Mouse (Mus musculus): ENCODE results near the gene Leo1. TPM values are rescaled to one million over a fixed set of nuclear protein-coding genes. Genes with fewer than 3 reads are reported as not detected.

Leo1 gene
- polyA plus RNA-seq, 1 experiment from 2014 or later = 31.4 TPM

DNA sequence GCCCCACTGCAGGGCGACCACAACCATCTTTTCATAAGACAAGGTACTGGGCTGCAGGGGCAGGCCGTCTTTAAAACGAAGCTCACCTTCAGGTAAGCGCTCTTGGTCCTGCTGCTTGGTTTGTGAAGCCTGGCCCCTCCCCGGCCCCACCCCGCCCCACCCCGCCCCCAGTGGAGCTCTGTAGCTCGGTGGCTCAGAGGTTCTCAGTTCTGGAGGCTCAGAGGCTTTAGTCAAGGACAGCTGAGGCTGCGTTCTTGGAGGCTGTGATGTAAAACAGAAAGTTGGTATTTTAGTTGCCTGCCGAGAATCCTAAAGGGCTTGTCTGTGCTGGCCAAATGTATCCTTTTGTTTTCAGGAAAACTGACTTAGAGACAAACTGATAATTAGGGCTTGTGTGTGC is 14.4 kb downstream of the Leo1 start:
- WGBS = 76% methylated on average over 10 of the region's 10 CpGs

DNA sequence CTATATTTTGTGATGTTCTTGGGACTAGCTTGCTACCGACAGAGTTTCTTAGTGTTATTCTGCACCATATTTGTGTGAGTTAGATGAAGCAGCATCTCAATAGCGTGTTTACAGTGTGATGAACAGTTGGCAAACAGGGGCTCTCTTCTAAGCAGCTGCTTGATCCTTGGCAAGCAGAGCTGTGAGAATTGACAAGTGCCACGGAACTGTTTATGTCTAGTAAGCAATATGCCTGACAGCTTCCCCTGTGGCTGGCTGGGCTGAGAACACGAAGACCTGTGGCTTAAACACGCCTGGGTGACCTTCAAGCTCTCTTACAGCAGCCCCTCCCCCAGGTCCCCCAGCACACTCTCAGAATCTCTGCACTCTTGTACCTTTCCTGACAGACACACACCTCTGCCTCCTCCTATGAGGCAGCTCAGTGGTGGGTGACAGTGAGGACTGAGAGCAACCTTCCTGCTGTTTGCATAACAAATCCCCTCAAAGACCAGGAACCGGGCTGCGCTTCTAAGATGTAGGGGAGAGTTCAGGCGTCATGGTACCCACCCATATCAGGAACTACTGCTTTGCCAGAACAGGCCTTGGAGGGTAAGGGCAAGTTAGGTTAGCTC is 21.8 kb downstream of the Leo1 start:
- Histone ChIP-seq H3K4me1 (replicated peaks; ENCODE audit: insufficient read depth, low read length) (no peaks in the 10 kb centered on the region), H3K4me3 (replicated peaks; ENCODE audit: low read depth, low read length) (no peak overlapping the region), H3K9me3 (replicated peaks; ENCODE audit: low read length) (no peaks in the 10 kb centered on the region), H3K9ac (ENCODE audit: low read depth, low read length) (no peak overlapping the region), H3K27me3 (ENCODE audit: insufficient read depth, low read length) (no peaks in the 10 kb centered on the region), H3K36me3 (ENCODE audit: insufficient read depth, low read length) (peaks cover 58% of the 10 kb centered on the region), H3K4me2 (ENCODE audit: low read length) (no peak overlapping the region), H3K27ac (no peak overlapping the region)
- no peak for ATAC-seq (replicated peaks; ENCODE audit: low FRiP score, low read depth)
- TF ChIP-seq CTCF (IDR thresholded peaks at IDR 0.05; ENCODE audit: low read depth) = no peak
- WGBS = 70% methylated on average over 8 of the region's 8 CpGs
- DNase-seq (ENCODE audit: low spot score) = no peak

More for the DNA sequence above, 14.4 kb downstream of the Leo1 start:
- H3K9me3 ChIP-seq (replicated peaks; ENCODE audit: low read length) = no peaks in the 10 kb centered on the region
- no peaks in the 10 kb centered on the region for H3K27me3 ChIP-seq (ENCODE audit: insufficient read depth, low read length)
- H3K9ac ChIP-seq (ENCODE audit: low read depth, low read length) = no peak overlapping the region
- DNase-seq (ENCODE audit: low spot score) (no peak), ATAC-seq (replicated peaks; ENCODE audit: low FRiP score, low read depth) (no peak)
- no peak overlapping the region for H3K4me2 ChIP-seq (ENCODE audit: low read length)
- no peak for TF ChIP-seq CTCF (IDR thresholded peaks at IDR 0.05; ENCODE audit: low read depth)
- no peaks in the 10 kb centered on the region for H3K4me1 ChIP-seq (replicated peaks; ENCODE audit: insufficient read depth, low read length)
- H3K4me3 ChIP-seq (replicated peaks; ENCODE audit: low read depth, low read length) = no peak overlapping the region
- H3K36me3 ChIP-seq (ENCODE audit: insufficient read depth, low read length) = peaks cover 59% of the 10 kb centered on the region
- H3K27ac ChIP-seq = no peak overlapping the region

DNA sequence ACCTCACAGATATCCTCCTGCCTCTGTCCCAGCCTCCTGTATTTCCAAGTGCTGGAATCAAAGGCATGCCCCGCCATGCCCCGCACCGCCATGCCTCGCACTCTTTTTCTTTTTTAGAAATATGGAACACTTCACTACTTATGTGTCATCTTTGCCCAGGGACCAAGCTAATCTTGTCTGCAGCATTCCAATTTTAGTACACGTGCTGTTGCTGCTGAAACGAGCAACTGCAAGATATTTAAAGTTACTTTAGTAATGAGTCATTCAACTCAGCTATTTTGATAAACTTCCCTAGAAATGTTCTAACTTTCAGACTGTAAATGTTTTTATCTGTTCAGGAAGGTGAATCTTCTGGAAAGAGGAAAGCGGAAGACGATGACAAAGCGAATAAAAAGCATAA is 24.5 kb downstream of the Leo1 start:
- TF ChIP-seq CTCF (IDR thresholded peaks at IDR 0.05; ENCODE audit: low read depth) = no peak
- Histone ChIP-seq H3K36me3 (ENCODE audit: insufficient read depth, low read length) (peaks cover 48% of the 10 kb centered on the region), H3K4me2 (ENCODE audit: low read length) (no peak overlapping the region), H3K27me3 (ENCODE audit: insufficient read depth, low read length) (no peaks in the 10 kb centered on the region), H3K4me3 (replicated peaks; ENCODE audit: low read depth, low read length) (no peak overlapping the region), H3K27ac (no peak overlapping the region), H3K9ac (ENCODE audit: low read depth, low read length) (no peak overlapping the region), H3K4me1 (replicated peaks; ENCODE audit: insufficient read depth, low read length) (no peaks in the 10 kb centered on the region), H3K9me3 (replicated peaks; ENCODE audit: low read length) (no peaks in the 10 kb centered on the region)
- no peak for ATAC-seq (replicated peaks; ENCODE audit: low FRiP score, low read depth)
- DNase-seq (ENCODE audit: low spot score) = no peak
- WGBS = 94% methylated on average over 9 of the region's 9 CpGs

DNA sequence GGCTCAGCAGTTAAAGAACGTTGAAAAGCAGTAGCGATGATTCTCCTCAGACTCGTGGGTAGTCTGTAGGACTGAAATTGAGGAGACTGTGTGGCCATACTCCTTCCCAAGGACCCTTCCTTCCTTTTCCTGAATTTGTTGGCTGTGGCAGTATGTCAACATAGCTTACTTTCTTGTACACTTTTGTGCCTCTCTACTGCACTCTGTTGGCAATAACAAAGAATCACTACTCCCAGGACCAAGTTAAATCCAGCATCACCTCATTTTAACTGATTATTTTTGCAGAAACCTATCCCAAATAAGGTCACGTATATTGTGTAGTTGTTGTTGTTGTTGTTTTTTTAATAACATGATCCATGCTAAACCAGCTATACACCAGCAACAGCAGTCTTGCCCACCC is 25.3 kb downstream of the Leo1 start:
- Histone ChIP-seq H3K4me1 (replicated peaks; ENCODE audit: insufficient read depth, low read length) (no peaks in the 10 kb centered on the region), H3K27me3 (ENCODE audit: insufficient read depth, low read length) (no peaks in the 10 kb centered on the region), H3K9ac (ENCODE audit: low read depth, low read length) (no peak overlapping the region), H3K27ac (no peak overlapping the region), H3K36me3 (ENCODE audit: insufficient read depth, low read length) (peaks cover 47% of the 10 kb centered on the region), H3K4me3 (replicated peaks; ENCODE audit: low read depth, low read length) (no peak overlapping the region), H3K4me2 (ENCODE audit: low read length) (no peak overlapping the region), H3K9me3 (replicated peaks; ENCODE audit: low read length) (no peaks in the 10 kb centered on the region)
- WGBS = 95% methylated on average over 4 of the region's 4 CpGs
- peak; percentile 50 for TF ChIP-seq CTCF (IDR thresholded peaks at IDR 0.05; ENCODE audit: low read depth)
- peak; percentile 27 for DNase-seq (ENCODE audit: low spot score)
- no peak for ATAC-seq (replicated peaks; ENCODE audit: low FRiP score, low read depth)

DNA sequence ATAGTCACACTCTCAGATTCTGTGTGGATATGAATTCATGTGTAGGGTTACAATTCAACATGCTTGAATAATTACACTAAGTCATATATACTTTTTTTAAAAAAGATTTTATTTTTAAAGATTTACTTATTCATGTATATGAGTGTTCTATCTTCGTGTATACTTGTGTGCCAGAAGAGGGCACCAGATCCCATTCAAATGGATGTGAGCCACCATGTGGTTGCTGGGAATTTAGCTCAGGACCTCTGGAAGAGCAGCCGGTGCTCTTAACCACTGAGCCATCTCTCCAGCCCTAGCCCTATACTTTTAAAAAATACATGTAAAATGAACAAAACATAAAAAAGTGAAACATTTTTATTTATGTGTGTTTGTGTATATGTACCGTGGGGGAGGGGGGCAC is 26.3 kb downstream of the Leo1 start:
- TF ChIP-seq CTCF (IDR thresholded peaks at IDR 0.05; ENCODE audit: low read depth) = no peak; the same call in 1 of the 2 replicates
- no peaks in the 10 kb centered on the region for H3K4me1 ChIP-seq (replicated peaks; ENCODE audit: insufficient read depth, low read length)
- no peak overlapping the region for H3K4me2 ChIP-seq (ENCODE audit: low read length)
- no peak overlapping the region for H3K9ac ChIP-seq (ENCODE audit: low read depth, low read length)
- no peak overlapping the region for H3K4me3 ChIP-seq (replicated peaks; ENCODE audit: low read depth, low read length)
- ATAC-seq (replicated peaks; ENCODE audit: low FRiP score, low read depth) = no peak
- no peaks in the 10 kb centered on the region for H3K9me3 ChIP-seq (replicated peaks; ENCODE audit: low read length)
- DNase-seq (ENCODE audit: low spot score) = no peak
- 95% methylated on average over 3 of the region's 3 CpGs for WGBS
- no peaks in the 10 kb centered on the region for H3K27me3 ChIP-seq (ENCODE audit: insufficient read depth, low read length)
- no peak overlapping the region for H3K27ac ChIP-seq
- H3K36me3 ChIP-seq (ENCODE audit: insufficient read depth, low read length) = peaks cover 39% of the 10 kb centered on the region

DNA sequence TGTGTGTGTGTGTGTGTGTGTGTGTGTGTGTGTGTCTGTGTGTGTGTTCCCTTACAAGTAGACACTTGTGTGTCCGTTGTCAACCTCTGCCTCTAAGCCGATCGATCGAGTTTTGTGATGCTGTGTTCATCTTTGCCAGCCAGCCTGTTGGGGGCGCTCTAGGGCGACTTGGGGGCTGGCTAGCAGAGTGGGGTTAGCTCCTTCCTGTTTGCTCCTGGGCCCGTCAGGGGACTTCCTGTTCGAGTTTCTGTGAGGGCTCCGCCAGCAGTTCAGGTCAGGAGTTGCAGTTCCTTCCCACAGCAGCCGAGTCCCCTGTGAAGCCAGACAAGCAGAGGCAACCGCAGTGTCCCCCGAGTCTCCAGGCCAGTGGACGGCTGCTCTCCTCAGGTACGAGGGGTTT is 27.0 kb downstream of the Leo1 start:
- peak; percentile 39 for DNase-seq (ENCODE audit: low spot score)
- no peak overlapping the region for H3K4me3 ChIP-seq (replicated peaks; ENCODE audit: low read depth, low read length)

DNA sequence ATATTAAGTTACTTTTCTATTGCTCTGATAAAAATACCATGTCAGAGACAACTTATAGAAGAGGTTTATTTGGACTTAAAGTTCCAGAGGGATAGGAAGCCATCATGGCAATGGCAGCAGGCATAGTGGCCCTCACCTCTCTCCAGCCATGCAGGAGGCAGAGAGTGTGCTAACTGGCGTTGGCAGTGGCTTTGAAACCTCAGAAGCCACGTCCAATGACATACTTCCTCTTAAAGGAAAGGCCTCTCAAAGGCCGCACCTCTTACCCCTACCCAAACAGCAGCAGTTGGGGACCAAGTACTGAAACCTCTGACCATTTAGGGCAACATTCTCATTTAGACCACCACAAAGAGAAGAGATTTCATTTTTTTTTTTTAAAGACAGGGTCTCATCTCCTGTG is 35.9 kb downstream of the Leo1 start:
- Histone ChIP-seq H3K36me3 (ENCODE audit: insufficient read depth, low read length) (0 out of 2 replicates have a peak, but pooled peaks cover 2% of the 10 kb centered on the region), H3K9me3 (replicated peaks; ENCODE audit: low read length) (no peaks in the 10 kb centered on the region), H3K4me2 (ENCODE audit: low read length) (no peak overlapping the region), H3K4me1 (replicated peaks; ENCODE audit: insufficient read depth, low read length) (no peaks in the 10 kb centered on the region), H3K9ac (ENCODE audit: low read depth, low read length) (no peak overlapping the region), H3K27ac (no peak overlapping the region), H3K27me3 (ENCODE audit: insufficient read depth, low read length) (no peaks in the 10 kb centered on the region), H3K4me3 (replicated peaks; ENCODE audit: low read depth, low read length) (no peak overlapping the region)
- DNase-seq (ENCODE audit: low spot score) (no peak), ATAC-seq (replicated peaks; ENCODE audit: low FRiP score, low read depth) (no peak)
- TF ChIP-seq CTCF (IDR thresholded peaks at IDR 0.05; ENCODE audit: low read depth) = no peak
- 59% methylated on average over 3 of the region's 3 CpGs for WGBS

More for the DNA sequence above, 27.0 kb downstream of the Leo1 start:
- Histone ChIP-seq H3K36me3 (ENCODE audit: insufficient read depth, low read length) (peaks cover 38% of the 10 kb centered on the region), H3K4me1 (replicated peaks; ENCODE audit: insufficient read depth, low read length) (no peaks in the 10 kb centered on the region), H3K27me3 (ENCODE audit: insufficient read depth, low read length) (no peaks in the 10 kb centered on the region), H3K27ac (no peak overlapping the region), H3K9me3 (replicated peaks; ENCODE audit: low read length) (no peaks in the 10 kb centered on the region), H3K4me2 (ENCODE audit: low read length) (no peak overlapping the region), H3K9ac (ENCODE audit: low read depth, low read length) (no peak overlapping the region)
- 87% methylated on average over 14 of the region's 14 CpGs for WGBS
- no peak for ATAC-seq (replicated peaks; ENCODE audit: low FRiP score, low read depth)
- peak; percentile 33; the same call in 1 of the 2 replicates for TF ChIP-seq CTCF (IDR thresholded peaks at IDR 0.05; ENCODE audit: low read depth)

Data from kidney, postnatal 0 days (tissue).